Comparison of ENCODE assay signal across 21 mouse cellular contexts in the genomic region with DNA sequence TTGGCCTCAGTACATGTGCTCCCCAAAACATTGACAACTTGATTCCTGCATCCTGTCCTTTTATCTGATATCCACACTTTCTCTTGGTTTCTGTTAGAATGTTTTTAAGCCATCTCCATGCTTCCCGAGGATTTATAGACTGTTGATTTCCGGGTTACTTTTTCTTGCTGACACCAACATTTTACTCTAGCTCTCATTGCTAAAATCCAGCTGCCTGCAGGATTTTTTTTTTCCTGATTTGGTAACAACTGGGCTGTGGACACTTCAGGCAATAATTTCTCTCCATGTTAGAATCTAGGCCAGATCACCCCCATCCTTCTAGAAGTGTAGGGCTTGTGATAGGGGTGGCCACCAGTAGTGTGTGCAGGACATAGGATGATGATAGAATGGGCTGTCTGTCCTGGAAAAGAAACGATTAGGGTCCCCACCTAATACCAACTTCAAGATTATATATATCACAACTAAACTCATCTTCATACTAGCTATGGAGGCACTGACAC.
DNase-seq lines count a peak whose midpoint lies in the region; ATAC-seq and TF ChIP-seq lines count a peak whose summit lies in the region.
"Had no signal": no experiment of that assay in that cellular context is flagged by ENCODE, and none has a peak within 500 bp of the region (broad histone marks: within the 10 kb centered on the region; RNA-seq: fewer than 3 reads in every experiment).

No protein-coding gene starts in this region.

- TF ChIP-seq CTCF in lung, embryonic 14.5 days (IDR thresholded peaks at IDR 0.05; ENCODE audit: low read depth), result no peak

- ATAC-seq in lung, embryonic 14.5 days (ENCODE audit: insufficient read depth), result peak; percentile 73; the same call in 1 of the 2 replicates
- ATAC-seq: CD4-positive, CD25-positive, alpha-beta regulatory T cell, adult 4 months; forebrain, embryonic 13.5 days; forebrain, embryonic 16.5 days had no signal

- H3K9ac ChIP-seq in lung, embryonic 14.5 days, result no peak overlapping the region
- H3K9ac ChIP-seq: forebrain, embryonic 13.5 days; heart, embryonic 15.5 days; hindbrain, embryonic 13.5 days had no signal

- H3K4me2 ChIP-seq in lung, embryonic 14.5 days, result no peak overlapping the region
- H3K4me2 ChIP-seq: forebrain, embryonic 13.5 days; heart, embryonic 11.5 days; heart, embryonic 15.5 days; hindbrain, embryonic 13.5 days had no signal

- no peaks in the 10 kb centered on the region for H3K36me3 ChIP-seq in lung, embryonic 14.5 days (ENCODE audit: insufficient read depth)
- H3K36me3 ChIP-seq: forebrain, embryonic 10.5 days; heart, embryonic 15.5 days; hindbrain, embryonic 10.5 days; hindbrain, embryonic 13.5 days had no signal

- WGBS in lung, embryonic 14.5 days, result 49% methylated on average over 3 of the region's 3 CpGs

- H3K27ac ChIP-seq in lung, embryonic 14.5 days (ENCODE audit: low read depth), result no peak overlapping the region
- H3K27ac ChIP-seq: forebrain, embryonic 10.5 days; forebrain, embryonic 13.5 days; heart, embryonic 15.5 days; hindbrain, embryonic 10.5 days; hindbrain, embryonic 13.5 days had no signal

- H3K27me3 ChIP-seq in lung, embryonic 14.5 days (ENCODE audit: insufficient read depth, low read length), result no peaks in the 10 kb centered on the region
- H3K27me3 ChIP-seq: forebrain, embryonic 13.5 days; heart, embryonic 15.5 days; hindbrain, embryonic 13.5 days had no signal

- H3K4me3 ChIP-seq in lung, embryonic 14.5 days (ENCODE audit: low read depth, low read length), result no peak overlapping the region
- H3K4me3 ChIP-seq: forebrain, embryonic 10.5 days; forebrain, embryonic 13.5 days; heart, embryonic 15.5 days; hindbrain, embryonic 10.5 days; hindbrain, embryonic 13.5 days had no signal

- peak; percentile 15 for DNase-seq in kidney, adult 9 months
- DNase-seq in kidney, postnatal 4 days, result no peak
- peak; percentile 62 for DNase-seq in lung, embryonic 14.5 days
- DNase-seq in lung, adult 18-20 months, result no peak
- peak; percentile 4 for DNase-seq in lung, postnatal 10 days
- DNase-seq in lung, postnatal 25 days (ENCODE audit: low spot score), result no peak
- DNase-seq: adrenal gland, adult 8-10 months; adrenal gland, postnatal 25 days; cerebellum, adult 18-20 months; cerebellum, adult 9-10 months; gastrocnemius, postnatal 10 days; gastrocnemius, postnatal 36 days; heart, postnatal 36 days had no signal

- peaks cover 4% of the 10 kb centered on the region; the same call in 1 of the 2 replicates for H3K4me1 ChIP-seq in lung, embryonic 14.5 days (ENCODE audit: insufficient read depth)
- H3K4me1 ChIP-seq: forebrain, embryonic 13.5 days had no signal

- H3K9me3 ChIP-seq in lung, embryonic 14.5 days (ENCODE audit: low read depth, low read length), result no peaks in the 10 kb centered on the region; the same call in 1 of the 2 replicates
- H3K9me3 ChIP-seq: forebrain, embryonic 10.5 days; forebrain, embryonic 13.5 days; heart, embryonic 15.5 days; hindbrain, embryonic 13.5 days had no signal

Comparison
In these comparisons a context has a peak if more than half of its experiments do, and no peak if none do; other contexts are left out.
1. DNase-seq: peak in kidney, adult 9 months (single experiment), lung, embryonic 14.5 days (single experiment) and lung, postnatal 10 days (single experiment); none in kidney, postnatal 4 days (0 of 2), lung, adult 18-20 months (0 of 2) and lung, postnatal 25 days (single experiment).